Mouse (Mus musculus) kidney, adult 18-20 months (tissue): ENCODE results near the gene Nos3.

ENCODE experiments used
- DNase-seq: peaks from one replicate; pipeline ENCODE4 v3.0.0; 2021

Nos3 gene

DNA sequence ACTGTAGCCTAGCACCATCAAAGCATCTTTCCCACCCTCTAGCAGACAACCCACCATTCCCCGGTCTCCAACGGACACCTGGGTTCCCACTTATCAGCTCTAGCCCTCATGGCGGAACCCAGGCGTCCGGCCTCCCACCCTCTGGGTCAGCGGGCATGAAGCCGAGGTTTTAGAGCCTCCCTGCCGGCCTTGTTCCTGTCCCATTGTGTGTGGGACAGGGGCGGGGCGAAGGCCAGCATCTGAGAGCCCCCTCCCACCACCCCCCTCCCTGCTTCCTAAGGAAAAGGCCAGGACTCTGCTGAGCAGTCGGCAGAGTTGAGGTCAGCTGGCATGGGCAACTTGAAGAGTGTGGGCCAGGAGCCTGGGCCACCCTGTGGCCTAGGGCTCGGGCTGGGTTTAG, at the start of gene Nos3:
TSS of gene Nos3 (plus strand) at position 303 of the 400 bp plus-strand sequence.
- DNase-seq: peak; percentile 54

DNA sequence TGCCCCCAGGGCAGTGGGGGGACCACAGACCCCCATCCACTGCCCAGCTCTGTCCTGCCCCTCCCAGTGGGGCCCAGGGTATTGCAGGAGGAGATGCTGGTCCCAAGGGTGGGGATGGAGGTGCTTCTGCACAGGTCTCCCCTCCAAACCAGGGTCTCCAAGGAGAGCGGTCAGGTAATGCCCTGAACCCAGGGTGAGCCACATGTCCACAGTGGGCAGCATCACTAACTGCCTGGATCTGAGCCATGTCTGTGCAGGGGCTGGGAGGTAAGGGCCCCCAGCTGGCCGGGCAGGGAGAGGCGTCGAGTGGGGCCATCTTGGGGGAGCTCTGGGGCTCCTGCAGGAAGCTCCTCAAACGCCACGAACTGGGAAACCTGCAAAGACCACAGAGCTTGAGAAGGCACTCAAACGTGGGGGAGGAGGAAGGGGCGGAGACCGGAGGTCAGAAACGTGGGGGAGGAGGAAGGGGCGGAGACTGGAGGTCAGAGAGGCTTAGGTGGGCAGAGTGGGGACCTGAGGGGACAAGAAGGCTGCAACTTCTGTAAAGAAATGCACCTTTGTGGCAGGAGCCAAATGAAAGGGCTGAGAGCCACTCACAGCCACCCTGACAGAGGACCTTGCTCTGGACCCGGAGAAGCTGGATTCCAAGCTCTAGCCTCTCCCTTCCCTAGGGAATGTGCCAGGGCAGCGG, 44.7 kb upstream of the Nos3 start:
- DNase-seq: no peak

DNA sequence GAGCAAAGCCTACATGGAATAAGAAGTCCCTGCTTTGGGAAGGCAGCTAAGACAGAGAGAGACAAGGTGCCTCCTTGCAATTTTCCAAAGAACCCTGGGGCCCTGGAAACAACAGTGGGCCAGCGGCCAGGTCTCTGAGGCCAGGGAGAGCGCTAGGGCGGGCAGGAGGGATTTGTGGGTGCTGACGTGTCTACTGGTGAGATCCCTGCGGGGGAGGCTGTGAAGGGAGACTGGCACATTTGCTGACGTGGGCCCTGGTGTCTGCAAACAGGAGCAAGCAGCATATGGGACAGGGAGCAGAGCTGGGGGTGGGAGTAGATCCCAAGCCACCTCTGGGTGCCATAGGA, 44.2 kb upstream of the Nos3 start:
- DNase-seq: peak; percentile 19

- DNase-seq: no peak
Measured at GRCm38 (mm10) chr5:24320894-24321293, 43.7 kb upstream of the Nos3 start.

DNA sequence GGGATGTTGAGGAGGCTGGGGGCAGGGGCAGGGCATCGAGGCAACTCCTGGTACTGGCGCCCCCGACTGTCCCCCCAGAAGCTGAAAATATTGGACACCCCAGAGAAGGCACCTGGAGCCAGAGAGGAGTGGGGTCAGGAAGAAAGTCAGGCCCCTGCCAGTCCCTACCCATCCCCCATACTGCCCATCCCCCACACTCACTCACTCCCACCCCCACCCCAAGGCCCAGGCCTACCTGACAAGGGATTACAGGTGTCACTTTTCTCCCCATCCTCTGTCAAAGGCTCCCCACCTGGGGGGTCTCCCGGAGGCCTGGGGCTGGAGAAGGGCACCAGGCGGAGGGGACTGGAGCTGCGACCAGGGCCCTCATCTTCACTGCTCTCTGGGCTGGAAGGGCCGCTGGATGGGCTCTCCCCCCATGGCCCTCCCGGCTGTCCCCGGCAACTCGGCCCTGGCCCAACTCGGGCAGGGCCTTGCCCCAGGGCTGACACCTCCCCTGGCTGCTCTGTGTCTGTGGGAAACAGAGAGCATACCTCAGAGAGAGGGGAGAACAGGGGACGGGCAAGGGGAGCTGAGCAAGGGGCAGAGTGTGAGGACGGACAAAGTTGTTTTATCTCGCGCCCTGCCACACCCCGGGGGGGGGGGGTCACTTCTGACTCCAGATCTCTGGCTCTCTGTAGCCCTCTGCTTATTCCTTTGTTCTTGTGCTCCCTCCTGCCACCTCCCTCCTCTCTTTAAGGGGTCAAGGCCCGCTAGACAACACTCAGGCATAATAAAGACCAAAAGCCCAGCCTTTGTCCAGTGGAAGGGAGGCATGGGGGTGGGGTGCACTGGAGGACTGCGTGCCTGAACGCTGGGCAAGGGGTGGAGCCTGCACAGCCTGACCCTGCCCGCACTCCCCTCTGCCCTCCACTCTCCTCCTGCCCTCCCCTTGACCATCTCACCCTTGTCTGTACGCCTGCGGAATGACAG, 42.6 kb upstream of the Nos3 start:
- DNase-seq: no peak

DNA sequence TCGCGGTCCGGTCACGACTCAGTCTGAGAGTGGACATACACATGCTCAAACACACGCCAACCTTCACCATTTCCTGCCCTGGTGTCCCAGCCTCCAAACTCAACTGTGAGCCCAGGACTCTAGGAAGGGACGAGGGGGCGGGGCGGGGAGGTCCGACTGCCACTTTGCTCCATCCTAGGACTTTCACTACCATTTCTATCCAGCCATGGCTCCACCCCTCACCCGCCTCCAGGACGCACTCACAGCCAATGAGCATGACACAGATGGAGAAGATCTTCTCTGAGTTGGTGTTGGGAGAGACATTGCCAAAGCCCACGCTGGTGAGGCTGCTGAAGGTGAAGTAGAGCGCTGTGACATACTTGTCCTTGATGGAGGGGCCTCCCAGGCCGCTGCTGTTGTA, 39.4 kb upstream of the Nos3 start:
- DNase-seq: no peak

DNA sequence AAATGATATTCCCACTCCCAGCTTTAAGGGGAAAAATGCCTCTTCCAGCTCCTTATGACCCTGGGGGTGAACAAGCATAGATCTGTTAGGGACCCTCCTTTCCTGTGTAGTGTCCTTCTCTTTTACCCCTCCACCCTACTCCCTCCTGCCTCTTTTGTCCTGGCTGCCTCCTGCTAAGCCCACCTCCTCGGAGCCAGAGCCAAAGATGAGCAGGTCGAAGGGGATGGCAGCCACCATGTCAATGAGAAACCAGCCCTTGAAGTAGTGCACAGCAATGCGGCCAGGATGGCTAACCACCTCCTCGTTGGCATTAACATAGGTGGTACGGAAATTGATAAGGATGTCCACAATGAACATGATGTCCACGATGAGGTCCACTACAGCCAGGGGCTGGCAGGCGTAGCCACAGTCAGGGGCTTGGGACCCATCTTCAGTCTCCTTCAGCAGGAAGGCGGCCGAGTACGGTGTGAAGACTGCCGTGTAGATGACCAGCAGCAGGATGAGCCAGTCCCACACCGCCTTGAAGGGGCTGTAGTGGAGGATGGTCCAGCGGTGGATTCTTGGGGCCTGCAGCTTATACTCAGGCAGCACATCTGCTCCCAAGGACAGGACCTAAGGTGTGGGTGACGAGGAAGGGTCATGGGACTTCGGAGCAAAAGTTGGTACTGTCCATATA, 38.3 kb upstream of the Nos3 start:
- DNase-seq: no peak

DNA sequence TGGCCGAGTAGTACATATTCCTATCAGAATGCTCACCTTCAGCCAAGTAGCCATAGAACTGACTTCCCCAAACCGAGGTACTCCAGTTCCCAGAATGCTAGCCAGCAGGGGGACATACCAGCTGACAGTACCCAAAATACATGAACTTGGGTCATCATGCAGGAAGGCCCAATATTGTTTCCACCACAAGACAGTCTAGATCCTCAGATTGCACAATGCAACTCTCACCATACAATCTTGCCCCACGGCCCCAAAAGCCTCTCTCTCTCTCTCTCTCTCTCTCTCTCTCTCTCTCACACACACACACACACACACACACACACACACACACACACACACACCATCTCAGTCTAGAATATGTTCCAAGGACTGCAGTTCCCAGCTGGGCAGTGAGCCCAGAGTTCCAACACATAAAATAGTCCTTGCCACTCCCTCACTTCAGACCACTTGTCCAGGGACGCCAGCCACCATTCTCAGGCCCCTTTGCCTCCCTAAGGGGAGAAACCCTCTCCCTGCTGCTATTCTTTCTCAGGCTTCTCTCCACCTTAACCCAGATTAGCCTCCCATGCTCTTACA, 37.7 kb upstream of the Nos3 start:
- no peak for DNase-seq

- DNase-seq: no peak
Measured at GRCm38 (mm10) chr5:24328813-24329211, 35.8 kb upstream of the Nos3 start.

DNA sequence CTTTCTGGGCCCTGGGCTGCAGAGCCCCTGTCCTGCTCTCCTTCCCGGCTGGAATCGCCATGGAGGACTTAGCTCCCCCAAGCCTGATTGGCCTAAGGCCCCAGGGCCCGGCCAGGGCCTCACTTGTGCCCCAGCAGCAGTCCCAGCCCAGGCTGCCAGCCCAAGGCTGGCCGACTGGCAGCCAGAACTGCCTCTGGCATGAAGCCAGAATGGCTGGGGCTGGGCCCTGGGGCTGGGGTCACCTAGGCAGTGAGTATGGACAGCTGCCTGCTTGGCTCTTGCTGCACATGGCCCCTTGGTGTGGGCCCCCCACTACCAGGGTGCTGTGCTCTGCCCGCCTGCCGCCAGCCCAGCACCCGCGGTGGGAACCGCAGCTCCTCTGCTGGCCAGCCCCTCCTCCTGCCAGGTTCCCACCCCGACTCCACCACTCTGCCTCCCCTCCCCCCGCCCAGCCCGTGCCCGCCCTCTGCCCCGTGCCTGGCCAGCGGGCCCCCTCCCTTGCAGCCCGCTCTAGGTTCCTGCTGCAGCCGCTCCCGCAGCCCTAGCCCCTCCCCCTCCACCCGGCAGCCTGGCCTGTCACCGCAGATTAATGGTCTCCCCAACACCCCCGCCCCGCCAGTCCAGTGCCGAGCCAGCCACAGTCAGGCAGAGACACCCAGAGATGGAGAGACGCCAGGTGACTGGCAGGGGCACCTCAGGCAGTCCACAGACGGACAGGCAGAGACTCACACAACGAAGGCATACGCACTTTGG, 35.2 kb upstream of the Nos3 start:
- DNase-seq: peak; percentile 59

DNA sequence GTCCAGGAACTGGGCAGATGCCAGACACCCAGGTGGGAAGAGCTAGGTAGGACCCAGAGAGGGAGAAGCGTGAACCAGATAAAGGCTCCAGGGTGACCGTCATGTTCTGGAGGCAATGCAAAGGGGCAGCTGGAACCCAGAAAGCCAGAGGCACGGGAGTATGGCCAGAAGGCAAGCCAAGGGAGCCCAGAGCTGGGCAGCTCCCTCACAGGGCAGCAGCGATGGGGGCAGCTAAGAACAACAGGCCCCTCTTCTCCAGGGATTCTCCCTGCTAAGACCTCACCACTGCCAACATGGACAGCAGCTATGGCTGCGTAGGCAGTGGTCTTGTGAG, 34.7 kb upstream of the Nos3 start:
- DNase-seq: no peak

GRCm38 (mm10) chr5:24332401-24332800, 32.2 kb upstream of the Nos3 start:
- no peak for DNase-seq

DNA sequence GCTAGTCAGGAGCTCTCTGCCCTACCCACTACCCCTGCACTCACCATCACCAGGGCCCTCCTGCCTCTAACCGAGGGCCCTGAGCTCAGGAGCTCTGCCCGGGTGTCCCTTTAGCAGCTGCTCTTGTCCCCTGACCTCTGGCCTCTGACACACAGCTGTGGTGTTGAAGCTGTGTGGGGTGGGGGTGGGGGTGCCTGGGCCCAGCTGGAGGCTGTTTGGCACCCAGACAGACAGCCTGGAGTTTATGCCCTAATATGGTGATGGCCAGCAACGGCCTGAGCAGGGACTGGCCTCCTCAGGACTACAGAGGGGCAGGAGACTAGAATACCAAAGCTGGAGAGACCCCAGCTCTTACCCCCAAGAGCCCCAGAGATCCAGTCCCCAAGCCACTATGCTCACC, 29.9 kb upstream of the Nos3 start:
- DNase-seq: no peak

DNA sequence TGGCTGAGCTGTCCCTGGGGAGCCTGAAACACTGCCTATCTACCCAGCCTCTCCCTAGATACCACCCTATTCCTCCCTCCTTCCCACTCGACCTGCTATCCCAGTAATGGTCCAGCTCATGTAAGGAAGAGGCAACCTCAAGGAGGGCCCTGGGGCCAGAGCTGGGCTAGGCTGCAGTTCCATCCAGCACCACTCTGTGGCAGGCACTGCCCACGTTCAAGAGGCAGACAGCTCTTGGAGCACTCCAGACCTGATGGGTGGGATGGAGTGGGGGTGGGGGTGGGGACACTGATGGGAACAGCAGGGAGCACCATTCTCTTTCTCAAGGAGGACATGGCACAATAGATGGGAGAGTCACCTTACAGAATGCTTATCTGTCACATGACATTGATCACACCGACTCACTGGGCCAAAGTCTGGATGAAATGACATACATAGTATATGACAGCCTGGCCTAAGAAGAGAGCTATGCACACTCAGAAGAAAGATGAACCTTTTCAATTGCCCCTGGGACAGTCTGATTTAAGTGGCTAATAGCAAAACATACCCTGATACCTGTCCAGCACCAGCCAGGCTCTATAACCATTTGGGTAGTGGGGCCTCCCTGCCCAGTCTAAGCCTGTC, 28.6 kb upstream of the Nos3 start:
- DNase-seq: peak; percentile 49

DNA sequence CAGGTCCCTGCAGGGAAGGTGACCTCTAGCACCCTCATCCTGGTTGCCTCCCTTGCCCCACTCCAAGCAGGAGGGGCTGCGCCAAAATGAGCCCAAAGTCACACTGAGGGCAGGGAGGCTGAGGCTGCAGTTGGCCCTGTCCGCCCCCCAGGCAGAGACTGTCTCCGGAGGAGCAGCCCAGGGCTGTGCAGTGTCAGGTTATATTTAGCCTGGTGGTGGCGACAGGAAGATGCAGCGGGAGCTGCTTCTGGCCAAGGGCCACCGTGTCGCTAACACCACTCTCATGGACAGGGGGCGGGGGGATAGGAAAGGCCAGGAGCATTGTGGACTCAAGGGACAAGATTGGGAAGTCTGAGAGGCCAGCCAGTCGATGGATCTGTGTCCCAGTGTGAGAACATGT, 27.2 kb upstream of the Nos3 start:
- DNase-seq: no peak

DNA sequence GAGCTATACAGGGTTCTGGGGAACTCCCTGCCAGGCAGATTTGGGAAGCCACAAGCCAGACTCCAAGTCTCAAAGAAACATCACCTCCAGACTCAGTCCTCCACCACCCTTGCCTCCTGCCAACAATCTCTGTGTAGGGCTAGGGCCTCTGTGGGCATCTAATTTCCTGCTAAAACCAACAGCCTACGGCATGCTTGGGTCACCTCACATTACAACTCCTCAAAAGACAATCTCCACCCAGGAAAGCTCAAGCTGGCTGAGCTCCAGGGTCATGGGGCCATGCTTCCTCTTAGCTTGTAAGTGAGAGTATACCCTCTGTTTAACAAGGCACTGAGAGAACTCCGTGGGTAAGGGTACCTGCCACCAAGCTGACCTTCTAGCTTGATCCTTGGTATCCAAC, 26.8 kb upstream of the Nos3 start:
- no peak for DNase-seq

DNA sequence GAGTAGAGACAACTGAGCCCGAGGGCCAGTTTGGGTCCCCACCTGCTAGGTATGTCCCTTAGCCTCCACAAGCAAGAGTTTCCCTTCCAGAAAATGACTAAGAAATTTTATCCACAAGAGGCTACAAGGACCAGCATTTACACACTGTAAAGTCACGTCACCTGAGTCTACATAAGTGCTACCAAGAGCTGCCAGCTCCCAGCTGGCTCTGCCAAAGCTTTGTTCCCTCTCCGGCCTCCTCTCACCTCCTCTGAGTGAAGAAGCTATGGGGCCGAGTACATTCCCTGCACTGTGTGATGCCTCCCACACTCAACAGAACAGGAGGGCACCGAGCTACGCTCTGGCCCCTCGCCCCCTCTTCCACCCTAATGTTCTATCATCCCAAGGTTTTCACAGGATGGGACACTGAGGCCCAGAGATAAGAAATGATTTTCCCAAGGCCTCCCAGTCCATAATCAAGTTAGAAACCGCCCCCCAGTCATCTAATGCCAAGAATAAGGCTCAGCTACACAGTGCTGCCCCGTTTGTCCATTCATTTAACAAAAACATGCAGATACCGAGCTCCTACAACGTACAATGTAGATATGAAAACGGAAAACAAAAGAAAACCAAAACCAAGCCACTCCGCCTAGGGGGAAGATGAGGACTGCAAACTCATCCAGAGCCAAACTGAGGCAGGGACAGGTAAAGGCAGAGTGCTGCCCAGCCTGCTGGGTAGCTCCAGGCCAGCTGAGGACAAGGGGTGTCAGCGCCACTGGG, 22.2 kb upstream of the Nos3 start:
- DNase-seq: no peak

- DNase-seq: no peak
Measured at GRCm38 (mm10) chr5:24342966-24343365, 21.6 kb upstream of the Nos3 start.

- no peak for DNase-seq
Measured at GRCm38 (mm10) chr5:24343379-24343778, 21.2 kb upstream of the Nos3 start.

- DNase-seq: no peak
Measured at GRCm38 (mm10) chr5:24343977-24344436, 20.6 kb upstream of the Nos3 start.

DNA sequence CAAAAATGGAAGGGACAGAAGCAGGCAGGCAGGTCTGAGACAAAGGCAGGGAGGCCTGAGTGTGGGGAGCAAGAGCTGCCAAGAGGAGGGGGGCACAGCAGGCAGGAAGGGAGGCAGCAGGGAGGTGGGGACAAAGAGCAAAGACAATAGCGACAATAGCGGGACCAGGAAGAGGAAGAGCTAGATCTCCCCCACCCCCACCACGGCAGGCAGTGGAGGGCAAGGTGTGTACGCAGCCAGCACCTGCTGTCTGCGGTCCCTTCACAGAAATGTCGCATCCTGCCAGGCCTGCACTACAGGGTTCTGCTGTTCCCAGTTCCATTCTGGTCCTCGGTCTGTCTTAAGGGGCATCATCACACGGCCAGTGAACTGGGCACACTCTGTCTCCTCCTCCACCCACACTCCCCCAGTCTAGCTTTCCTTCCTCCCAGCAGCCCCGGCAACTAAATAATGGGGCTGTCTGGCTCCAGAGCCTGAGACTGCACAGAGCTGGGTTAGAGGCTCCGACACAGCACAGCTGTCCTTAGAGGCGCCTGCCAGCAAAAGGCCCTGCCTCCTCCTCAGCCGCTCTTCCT, 20.0 kb upstream of the Nos3 start:
- no peak for DNase-seq
